Mouse (Mus musculus) ES-E14 (cell line): ENCODE data around the gene Zbtb20.

Experiments used
- CHD2 ChIP-seq: IDR thresholded peaks from 2 replicates; pipeline ENCODE4 v1.6.1; 2014; ENCODE audit warnings: mild to moderate bottlenecking, low read depth, low read length, inconsistent platforms
- HCFC1 ChIP-seq: IDR thresholded peaks from 2 replicates; pipeline ENCODE4 v1.6.1; 2012; ENCODE audit warnings: low read length, inconsistent platforms, borderline replicate concordance; ENCODE audit not compliant: insufficient read depth
- MAFK ChIP-seq: IDR thresholded peaks from 2 replicates; pipeline ENCODE4 v1.6.1; 2014; ENCODE audit warnings: mild to moderate bottlenecking, low read depth, low read length, inconsistent platforms; ENCODE audit not compliant: insufficient read depth
- ZC3H11A ChIP-seq: IDR thresholded peaks from 2 replicates; pipeline ENCODE4 v1.6.1; 2012; ENCODE audit warnings: low read depth, mild to moderate bottlenecking, inconsistent platforms, low read length, borderline replicate concordance

GRCm38 (mm10) chr16:42998896-42999295 is 123.2 kb downstream of the Zbtb20 start:
- TF ChIP-seq MAFK: no peak
- TF ChIP-seq HCFC1: no peak
- no peak for TF ChIP-seq ZC3H11A
- no peak for TF ChIP-seq CHD2
